Mouse (Mus musculus): Measurements from ENCODE around the gene BC004004. TPM values are rescaled to one million over a fixed set of nuclear protein-coding genes. Genes with fewer than 3 reads are reported as not detected.

BC004004 gene
- polyA plus RNA-seq, 1 experiment, result 36.5 TPM

- TF ChIP-seq CTCF (IDR thresholded peaks at IDR 0.05; ENCODE audit: extremely low read depth, insufficient read depth, insufficient read length, insufficient replicate concordance), result no peak
- no peak for TF ChIP-seq POLR2A (IDR thresholded peaks at IDR 0.05; ENCODE audit: low read depth, low read length)
- no peak overlapping the region for H3K4me3 ChIP-seq (ENCODE audit: extremely low read depth, insufficient read depth, insufficient read length)
- H3K36me3 ChIP-seq (ENCODE audit: control insufficient read depth, insufficient read depth, low read length), result 0 out of 2 replicates have a peak, but pooled peaks cover 1% of the 10 kb centered on the region
- 83% methylated on average over 7 of the region's 7 CpGs for WGBS
- DNase-seq (ENCODE audit: low read depth in 1 of 2, low spot score in 2 of 2), result no peak
- H3K27ac ChIP-seq (ENCODE audit: insufficient read depth, low read length), result no peak overlapping the region
- peaks cover 5% of the 10 kb centered on the region; the same call in 1 of the 2 replicates for H3K4me1 ChIP-seq (ENCODE audit: control insufficient read depth, insufficient read depth, insufficient read length)
- no peaks in the 10 kb centered on the region for H3K27me3 ChIP-seq (ENCODE audit: control insufficient read depth, insufficient read depth, low read length)
Measured at GRCm38 (mm10) chr17:29273156-29273555, 4.6 kb downstream of the BC004004 start.

GRCm38 (mm10) chr17:29273889-29274288 lies 5.3 kb downstream of the BC004004 start:
- 0 out of 2 replicates have a peak, but pooled peaks cover 1% of the 10 kb centered on the region for H3K36me3 ChIP-seq (ENCODE audit: control insufficient read depth, insufficient read depth, low read length)
- no peak for DNase-seq (ENCODE audit: low read depth in 1 of 2, low spot score in 2 of 2)
- no peak for TF ChIP-seq CTCF (IDR thresholded peaks at IDR 0.05; ENCODE audit: extremely low read depth, insufficient read depth, insufficient read length, insufficient replicate concordance)
- TF ChIP-seq POLR2A (IDR thresholded peaks at IDR 0.05; ENCODE audit: low read depth, low read length), result no peak
- WGBS, result 88% methylated on average over 11 of the region's 11 CpGs
- peaks cover 5% of the 10 kb centered on the region; the same call in 1 of the 2 replicates for H3K4me1 ChIP-seq (ENCODE audit: control insufficient read depth, insufficient read depth, insufficient read length)
- H3K27ac ChIP-seq (ENCODE audit: insufficient read depth, low read length), result no peak overlapping the region
- H3K4me3 ChIP-seq (ENCODE audit: extremely low read depth, insufficient read depth, insufficient read length), result no peak overlapping the region
- no peaks in the 10 kb centered on the region for H3K27me3 ChIP-seq (ENCODE audit: control insufficient read depth, insufficient read depth, low read length)

GRCm38 (mm10) chr17:29280422-29280821 lies 11.8 kb downstream of the BC004004 start:
- DNase-seq (ENCODE audit: low read depth in 1 of 2, low spot score in 2 of 2), result peak in 1 of 2 experiments; percentile 65
- Histone ChIP-seq H3K36me3 (ENCODE audit: control insufficient read depth, insufficient read depth, low read length) (peaks cover 18% of the 10 kb centered on the region), H3K4me1 (ENCODE audit: control insufficient read depth, insufficient read depth, insufficient read length) (peaks cover 2% of the 10 kb centered on the region; the same call in 1 of the 2 replicates)

GRCm38 (mm10) chr17:29281541-29281940 lies 13.0 kb downstream of the BC004004 start:
- peaks cover 18% of the 10 kb centered on the region for H3K36me3 ChIP-seq (ENCODE audit: control insufficient read depth, insufficient read depth, low read length)
- peaks cover 2% of the 10 kb centered on the region; the same call in 1 of the 2 replicates for H3K4me1 ChIP-seq (ENCODE audit: control insufficient read depth, insufficient read depth, insufficient read length)
- no peaks in the 10 kb centered on the region for H3K27me3 ChIP-seq (ENCODE audit: control insufficient read depth, insufficient read depth, low read length)
- TF ChIP-seq CTCF (IDR thresholded peaks at IDR 0.05; ENCODE audit: extremely low read depth, insufficient read depth, insufficient read length, insufficient replicate concordance) (no peak), POLR2A (IDR thresholded peaks at IDR 0.05; ENCODE audit: low read depth, low read length) (no peak)
- DNase-seq (ENCODE audit: low read depth in 1 of 2, low spot score in 2 of 2), result no peak
- no peak overlapping the region for H3K27ac ChIP-seq (ENCODE audit: insufficient read depth, low read length)
- no peak overlapping the region for H3K4me3 ChIP-seq (ENCODE audit: extremely low read depth, insufficient read depth, insufficient read length)
- 92% methylated on average over 5 of the region's 5 CpGs for WGBS

More at GRCm38 (mm10) chr17:29280422-29280821, 11.8 kb downstream of the BC004004 start:
- Histone ChIP-seq H3K27me3 (ENCODE audit: control insufficient read depth, insufficient read depth, low read length) (no peaks in the 10 kb centered on the region), H3K4me3 (ENCODE audit: extremely low read depth, insufficient read depth, insufficient read length) (no peak overlapping the region), H3K27ac (ENCODE audit: insufficient read depth, low read length) (no peak overlapping the region)
- TF ChIP-seq POLR2A (IDR thresholded peaks at IDR 0.05; ENCODE audit: low read depth, low read length) (no peak), CTCF (IDR thresholded peaks at IDR 0.05; ENCODE audit: extremely low read depth, insufficient read depth, insufficient read length, insufficient replicate concordance) (no peak)
- 77% methylated on average over 5 of the region's 5 CpGs for WGBS

GRCm38 (mm10) chr17:29282216-29282952 lies 13.8 kb downstream of the BC004004 start:
- Histone ChIP-seq H3K27me3 (ENCODE audit: control insufficient read depth, insufficient read depth, low read length) (no peaks in the 10 kb centered on the region), H3K27ac (ENCODE audit: insufficient read depth, low read length) (no peak overlapping the region), H3K36me3 (ENCODE audit: control insufficient read depth, insufficient read depth, low read length) (peaks cover 18% of the 10 kb centered on the region), H3K4me3 (ENCODE audit: extremely low read depth, insufficient read depth, insufficient read length) (no peak overlapping the region), H3K4me1 (ENCODE audit: control insufficient read depth, insufficient read depth, insufficient read length) (peaks cover 2% of the 10 kb centered on the region; the same call in 1 of the 2 replicates)
- no peak for TF ChIP-seq CTCF (IDR thresholded peaks at IDR 0.05; ENCODE audit: extremely low read depth, insufficient read depth, insufficient read length, insufficient replicate concordance)
- no peak for TF ChIP-seq POLR2A (IDR thresholded peaks at IDR 0.05; ENCODE audit: low read depth, low read length)
- no peak for DNase-seq (ENCODE audit: low read depth in 1 of 2, low spot score in 2 of 2)
- 93% methylated on average over 21 of the region's 21 CpGs for WGBS

- no peak overlapping the region for H3K4me3 ChIP-seq (ENCODE audit: extremely low read depth, insufficient read depth, insufficient read length)
- 72% methylated on average over 7 of the region's 7 CpGs for WGBS
- H3K36me3 ChIP-seq (ENCODE audit: control insufficient read depth, insufficient read depth, low read length), result peaks cover 25% of the 10 kb centered on the region
Measured at GRCm38 (mm10) chr17:29291793-29292192, 23.2 kb downstream of the BC004004 start.

GRCm38 (mm10) chr17:29292996-29293395 lies 24.4 kb downstream of the BC004004 start:
- Histone ChIP-seq H3K36me3 (ENCODE audit: control insufficient read depth, insufficient read depth, low read length) (peaks cover 32% of the 10 kb centered on the region), H3K27me3 (ENCODE audit: control insufficient read depth, insufficient read depth, low read length) (no peaks in the 10 kb centered on the region), H3K4me1 (ENCODE audit: control insufficient read depth, insufficient read depth, insufficient read length) (peaks cover 6% of the 10 kb centered on the region), H3K4me3 (ENCODE audit: extremely low read depth, insufficient read depth, insufficient read length) (no peak overlapping the region), H3K27ac (ENCODE audit: insufficient read depth, low read length) (no peak overlapping the region)
- no peak for DNase-seq (ENCODE audit: low read depth in 1 of 2, low spot score in 2 of 2)
- WGBS, result 72% methylated on average over 3 of the region's 3 CpGs
- TF ChIP-seq CTCF (IDR thresholded peaks at IDR 0.05; ENCODE audit: extremely low read depth, insufficient read depth, insufficient read length, insufficient replicate concordance) (no peak), POLR2A (IDR thresholded peaks at IDR 0.05; ENCODE audit: low read depth, low read length) (no peak)

More at GRCm38 (mm10) chr17:29291793-29292192, 23.2 kb downstream of the BC004004 start:
- Histone ChIP-seq H3K4me1 (ENCODE audit: control insufficient read depth, insufficient read depth, insufficient read length) (peaks cover 6% of the 10 kb centered on the region), H3K27ac (ENCODE audit: insufficient read depth, low read length) (peak overlapping the region; percentile 57), H3K27me3 (ENCODE audit: control insufficient read depth, insufficient read depth, low read length) (no peaks in the 10 kb centered on the region)
- TF ChIP-seq POLR2A (IDR thresholded peaks at IDR 0.05; ENCODE audit: low read depth, low read length) (no peak), CTCF (IDR thresholded peaks at IDR 0.05; ENCODE audit: extremely low read depth, insufficient read depth, insufficient read length, insufficient replicate concordance) (no peak)
- DNase-seq (ENCODE audit: low read depth in 1 of 2, low spot score in 2 of 2), result no peak
